Mouse (Mus musculus): Measurements from ENCODE around the gene Tmem176a.

DNA sequence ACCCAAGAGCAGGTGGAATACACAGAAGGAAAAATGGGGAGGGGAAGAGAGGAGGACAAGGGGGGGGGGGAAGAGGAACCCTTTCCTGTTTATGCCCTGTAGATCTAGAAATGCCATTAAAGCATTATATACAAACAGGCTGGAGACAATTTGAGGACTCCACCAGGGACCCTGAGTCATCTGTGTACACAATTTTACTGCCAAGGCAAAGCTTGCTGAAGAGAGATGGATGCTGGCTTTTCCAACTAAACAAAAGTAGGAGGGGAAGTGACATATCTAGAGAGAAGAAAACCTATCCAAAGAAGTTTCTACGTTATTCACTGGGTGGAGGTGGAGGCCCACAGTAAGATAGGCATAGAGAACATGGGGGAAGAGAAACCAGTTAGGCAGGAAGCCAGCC, 10.5 kb upstream of the Tmem176a start:
- no peak for TF ChIP-seq CTCF (IDR thresholded peaks at IDR 0.05; ENCODE audit: insufficient read depth, low read depth, low read length)
- TF ChIP-seq POLR2A (IDR thresholded peaks at IDR 0.05; ENCODE audit: insufficient read depth, low read depth, low read length): no peak
